Mouse (Mus musculus): ENCODE measurements at regions not wholly inside any gene's neighbourhood (a gene's known extent, or its start where the extent isn't known, plus 50 kb on each side); places are given as distances from the start of the nearest gene placed in this dataset.
A peak's percentile ranks its signal among the peaks of the same experiment; 100 is the strongest.

GRCm38 (mm10) chr2:117036197-117036872 is 84.8 kb upstream of the Spred1 start:
- DNase-seq, result peak in 1 of 2 experiments; percentile 51

GRCm38 (mm10) chr2:117040211-117040610 is 81.0 kb upstream of the Spred1 start:
- no peak for DNase-seq

GRCm38 (mm10) chr2:117043831-117044230 is 77.3 kb upstream of the Spred1 start:
- no peak for DNase-seq

GRCm38 (mm10) chr2:117048290-117048730 is 72.9 kb upstream of the Spred1 start:
- DNase-seq, result no peak

- no peak for DNase-seq
Measured at GRCm38 (mm10) chr2:117050061-117050460, 71.1 kb upstream of the Spred1 start.

- DNase-seq, result no peak
Measured at GRCm38 (mm10) chr2:117064126-117064525, 57.0 kb upstream of the Spred1 start.

- DNase-seq, result no peak
Measured at GRCm38 (mm10) chr2:117070348-117070747, 50.8 kb upstream of the Spred1 start.

- no peak for DNase-seq
Measured at GRCm38 (mm10) chr2:117071098-117071497, 50.1 kb upstream of the Spred1 start.
